Mouse (Mus musculus): ENCODE data around the gene C9. TPM values are rescaled to one million over a fixed set of nuclear protein-coding genes. Genes with fewer than 3 reads are reported as not detected.

Gene C9
- total RNA-seq (2023), result not detected

GRCm38 (mm10) chr15:6445135-6445534, at the start of gene C9:
TSS of gene C9 (plus strand) at chr15:6445327.

DNA sequence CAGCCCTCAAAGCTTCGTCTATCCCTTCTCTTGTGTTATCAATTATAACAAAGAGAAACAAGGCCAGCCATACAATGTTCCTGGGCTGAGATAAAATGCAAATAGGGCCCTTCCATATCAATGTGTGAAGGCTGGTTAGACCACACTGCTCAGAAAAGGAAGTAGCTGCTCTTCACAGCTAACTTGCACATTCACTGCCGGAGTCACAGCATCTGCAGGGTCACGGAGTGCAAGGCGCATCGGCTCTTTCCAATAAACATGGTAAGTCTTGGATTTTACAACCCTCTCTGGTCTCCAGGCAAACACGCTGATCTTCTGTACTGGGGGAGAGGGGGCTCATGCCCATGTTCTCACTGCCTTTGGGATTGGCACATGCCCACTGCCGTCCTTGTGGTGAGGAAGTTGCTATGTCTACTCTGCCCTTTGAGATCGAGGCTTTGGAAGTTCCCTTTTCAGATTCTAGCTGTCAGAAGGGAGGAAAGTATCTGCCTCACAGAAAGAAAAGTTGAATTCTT, 77.6 kb downstream of the C9 start, which contains the start of gene Fyb:
Fyb (plus strand) TSS at position 201 of the 515 bp plus-strand sequence.

Other genes with a start within 250 kb of the C9 start
- gene Dab2, start 145.5 kb upstream of the C9 start, total RNA-seq (2023), result 1 to 10 TPM in 1 of 2 experiments, under 1 TPM in 1; 0.95 to 1.7 TPM
- gene Fyb, start 77.5 kb downstream of the C9 start, total RNA-seq (2023), result 100 to 1,000 TPM; 306 to 341 TPM

Measured in neutrophil, adult 59 days (primary cell).